Mouse (Mus musculus): Measurements from ENCODE around the gene Ifitm3. TPM values are rescaled to one million over a fixed set of nuclear protein-coding genes. Genes with fewer than 3 reads are reported as not detected.
"Not testable (repeated sequence)": the region's sequence is repeated elsewhere in the genome, so short reads cannot be mapped to it uniquely, and the experiment has no call there.

Ifitm3 gene
- polyA plus RNA-seq, 1 experiment from 2014 or later, result 164 TPM

DNA sequence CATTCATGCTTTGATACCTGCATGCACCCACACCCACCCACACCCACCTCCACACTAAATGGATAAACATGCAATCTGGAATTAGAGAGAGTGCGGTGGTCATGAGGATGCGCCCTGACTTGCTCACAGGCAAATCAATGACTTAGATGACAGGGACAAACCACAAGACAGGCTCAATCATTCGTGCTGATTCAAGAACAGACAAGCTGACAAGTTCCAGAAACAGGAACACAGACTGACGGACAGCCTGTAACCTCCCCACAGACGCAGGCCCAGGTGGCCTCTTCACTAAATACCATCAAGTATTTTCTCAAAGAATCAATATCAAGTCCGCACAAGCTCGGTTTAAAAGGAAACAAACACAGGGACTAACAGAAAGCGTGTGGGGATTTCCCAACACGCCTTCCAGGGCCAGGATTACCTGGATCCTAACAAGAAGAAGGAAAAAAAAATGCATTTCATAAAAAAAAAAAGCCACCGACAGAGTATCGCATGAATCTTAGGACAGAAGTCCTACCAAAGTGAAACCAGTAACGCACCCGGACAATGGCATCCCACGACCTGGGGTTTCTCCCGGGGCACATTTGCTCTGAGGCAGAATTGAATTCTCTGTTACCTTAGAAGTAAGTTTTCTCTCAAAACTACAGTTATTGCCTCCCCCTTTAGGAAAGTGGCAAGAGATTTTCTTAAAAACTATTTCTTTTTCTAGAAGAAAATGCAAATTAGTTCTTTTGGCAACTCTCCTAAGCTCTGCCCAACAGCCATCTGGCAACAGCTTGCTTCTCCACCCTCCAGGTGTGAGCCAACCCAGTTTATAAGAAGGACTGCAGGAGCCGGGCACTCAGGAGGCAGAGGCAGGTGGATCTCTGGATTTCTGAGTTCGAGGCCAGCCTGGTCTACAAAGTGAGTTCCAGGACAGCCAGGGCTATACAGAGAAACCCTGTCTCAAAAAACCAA lies 23.1 kb downstream of the Ifitm3 start:
- Histone ChIP-seq H3K9ac (no peak overlapping the region), H3K36me3 (ENCODE audit: insufficient read depth) (no peaks in the 10 kb centered on the region), H3K4me1 (ENCODE audit: insufficient read depth) (no peaks in the 10 kb centered on the region), H3K27me3 (ENCODE audit: insufficient read depth, low read length) (no peaks in the 10 kb centered on the region), H3K9me3 (ENCODE audit: low read depth, low read length) (no peaks in the 10 kb centered on the region), H3K4me2 (no peak overlapping the region), H3K27ac (ENCODE audit: low read depth) (no peak overlapping the region), H3K4me3 (ENCODE audit: low read depth, low read length) (no peak overlapping the region)
- no peak for ATAC-seq (ENCODE audit: insufficient read depth)
- DNase-seq, result no peak
- no peak for TF ChIP-seq CTCF (IDR thresholded peaks at IDR 0.05; ENCODE audit: low read depth)
- 77% methylated on average over 17 of the region's 17 CpGs for WGBS

DNA sequence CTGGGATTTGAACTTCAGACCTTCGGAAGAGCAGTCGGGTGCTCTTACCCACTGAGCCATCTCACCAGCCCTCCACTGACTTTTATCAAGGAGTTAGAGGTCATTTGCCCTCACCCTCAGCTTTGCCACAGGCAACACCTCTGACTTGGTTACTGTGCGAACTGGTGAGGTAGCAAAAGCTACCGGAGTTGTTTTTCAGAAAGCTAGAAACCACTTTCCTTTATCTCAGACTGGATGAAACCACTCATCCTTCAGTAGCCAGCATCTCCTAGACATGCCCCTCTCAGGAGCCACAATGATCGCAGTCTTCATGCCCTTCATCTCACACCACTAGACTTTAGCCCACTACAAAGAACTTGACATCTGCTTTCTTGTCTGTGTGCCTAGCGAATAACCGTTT lies 27.6 kb downstream of the Ifitm3 start:
- no peak overlapping the region for H3K9ac ChIP-seq
- H3K36me3 ChIP-seq (ENCODE audit: insufficient read depth), result no peaks in the 10 kb centered on the region
- no peak for ATAC-seq (ENCODE audit: insufficient read depth)
- WGBS, result 80% methylated on average over 7 of the region's 7 CpGs
- H3K4me2 ChIP-seq, result no peak overlapping the region
- no peaks in the 10 kb centered on the region for H3K9me3 ChIP-seq (ENCODE audit: low read depth, low read length)
- no peaks in the 10 kb centered on the region for H3K4me1 ChIP-seq (ENCODE audit: insufficient read depth)
- TF ChIP-seq CTCF (IDR thresholded peaks at IDR 0.05; ENCODE audit: low read depth), result no peak
- H3K4me3 ChIP-seq (ENCODE audit: low read depth, low read length), result no peak overlapping the region
- DNase-seq, result no peak
- H3K27me3 ChIP-seq (ENCODE audit: insufficient read depth, low read length), result no peaks in the 10 kb centered on the region
- no peak overlapping the region for H3K27ac ChIP-seq (ENCODE audit: low read depth)

DNA sequence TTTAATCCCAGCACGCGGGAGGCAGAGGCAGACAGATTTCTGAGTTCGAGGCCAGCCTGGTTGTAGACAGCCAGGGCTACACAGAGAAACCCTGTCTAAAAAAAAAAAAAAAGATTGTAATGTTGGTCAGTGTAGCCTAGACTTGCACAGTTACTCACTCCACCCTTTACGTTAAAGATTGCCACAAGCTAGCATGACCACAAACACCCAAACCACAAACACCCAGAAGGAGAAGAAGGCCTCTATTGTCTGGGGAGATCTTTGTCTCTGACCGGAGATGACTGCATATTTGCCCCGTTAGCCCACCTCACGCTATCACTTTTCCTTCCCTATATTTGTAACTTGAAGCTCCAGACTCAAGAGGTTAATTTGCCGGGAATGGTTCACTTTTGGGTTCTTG lies 28.9 kb downstream of the Ifitm3 start:
- no peak overlapping the region for H3K4me3 ChIP-seq (ENCODE audit: low read depth, low read length)
- no peak overlapping the region for H3K4me2 ChIP-seq
- no peaks in the 10 kb centered on the region for H3K36me3 ChIP-seq (ENCODE audit: insufficient read depth)
- WGBS, result 89% methylated on average over 8 of the region's 8 CpGs
- no peaks in the 10 kb centered on the region for H3K27me3 ChIP-seq (ENCODE audit: insufficient read depth, low read length)
- no peak overlapping the region for H3K27ac ChIP-seq (ENCODE audit: low read depth)
- no peaks in the 10 kb centered on the region for H3K9me3 ChIP-seq (ENCODE audit: low read depth, low read length)
- no peaks in the 10 kb centered on the region for H3K4me1 ChIP-seq (ENCODE audit: insufficient read depth)
- no peak overlapping the region for H3K9ac ChIP-seq
- no peak for ATAC-seq (ENCODE audit: insufficient read depth)
- TF ChIP-seq CTCF (IDR thresholded peaks at IDR 0.05; ENCODE audit: low read depth), result no peak
- DNase-seq, result no peak

DNA sequence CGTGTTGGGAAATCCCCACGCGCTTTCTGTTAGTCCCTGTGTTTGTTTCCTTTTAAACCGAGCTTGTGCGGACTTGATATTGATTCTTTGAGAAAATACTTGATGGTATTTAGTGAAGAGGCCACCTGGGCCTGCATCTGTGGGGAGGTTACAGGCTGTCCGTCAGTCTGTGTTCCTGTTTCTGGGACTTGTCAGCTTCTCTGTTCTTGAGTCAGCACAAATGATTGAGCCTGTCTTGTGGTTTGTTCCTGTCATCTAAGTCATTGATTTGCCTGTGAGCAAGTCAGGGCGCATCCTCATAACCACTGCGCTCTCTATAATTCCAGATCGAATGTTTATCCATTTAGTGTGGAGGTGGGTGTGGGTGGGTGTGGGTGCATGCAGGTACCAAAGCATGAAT lies 33.9 kb downstream of the Ifitm3 start:
- H3K4me3 ChIP-seq (ENCODE audit: low read depth, low read length); H3K4me2 ChIP-seq; DNase-seq; H3K9me3 ChIP-seq (ENCODE audit: low read depth, low read length); H3K36me3 ChIP-seq (ENCODE audit: insufficient read depth); H3K4me1 ChIP-seq (ENCODE audit: insufficient read depth); ATAC-seq (ENCODE audit: insufficient read depth); H3K9ac ChIP-seq; H3K27me3 ChIP-seq (ENCODE audit: insufficient read depth, low read length); H3K27ac ChIP-seq (ENCODE audit: low read depth): not testable (repeated sequence)
- WGBS, result 84% methylated on average over 9 of the region's 9 CpGs

DNA sequence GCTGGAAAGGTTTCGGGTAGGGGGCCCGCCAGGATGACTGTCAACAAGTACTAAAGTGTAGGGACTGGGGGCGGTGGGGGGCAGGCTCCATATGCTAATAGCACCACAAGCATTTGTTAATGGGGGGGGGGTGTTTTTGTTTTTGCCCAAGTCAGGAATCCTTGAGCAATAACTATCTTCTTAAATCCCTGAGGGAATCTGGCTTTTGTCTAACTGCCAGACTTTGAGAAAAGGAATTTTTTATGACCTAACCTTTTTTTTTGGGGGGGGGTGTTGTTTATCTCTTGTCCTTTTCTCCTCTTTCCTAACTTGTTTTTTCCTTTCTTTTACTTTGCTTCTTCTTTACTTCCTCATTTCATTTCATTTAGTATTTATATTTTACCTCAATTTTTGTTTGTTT lies 35.1 kb downstream of the Ifitm3 start:
- H3K36me3 ChIP-seq (ENCODE audit: insufficient read depth), result no peaks in the 10 kb centered on the region
- 26% methylated on average over 3 of the region's 3 CpGs for WGBS
- DNase-seq, result no peak
- no peak overlapping the region for H3K4me2 ChIP-seq
- H3K9me3 ChIP-seq (ENCODE audit: low read depth, low read length), result no peaks in the 10 kb centered on the region
- no peak overlapping the region for H3K9ac ChIP-seq
- H3K4me3 ChIP-seq (ENCODE audit: low read depth, low read length), result no peak overlapping the region
- no peaks in the 10 kb centered on the region for H3K27me3 ChIP-seq (ENCODE audit: insufficient read depth, low read length)
- no peak for TF ChIP-seq CTCF (IDR thresholded peaks at IDR 0.05; ENCODE audit: low read depth)
- H3K27ac ChIP-seq (ENCODE audit: low read depth), result no peak overlapping the region
- ATAC-seq (ENCODE audit: insufficient read depth), result no peak
- H3K4me1 ChIP-seq (ENCODE audit: insufficient read depth), result 0 out of 2 replicates have a peak, but pooled peaks cover 4% of the 10 kb centered on the region

DNA sequence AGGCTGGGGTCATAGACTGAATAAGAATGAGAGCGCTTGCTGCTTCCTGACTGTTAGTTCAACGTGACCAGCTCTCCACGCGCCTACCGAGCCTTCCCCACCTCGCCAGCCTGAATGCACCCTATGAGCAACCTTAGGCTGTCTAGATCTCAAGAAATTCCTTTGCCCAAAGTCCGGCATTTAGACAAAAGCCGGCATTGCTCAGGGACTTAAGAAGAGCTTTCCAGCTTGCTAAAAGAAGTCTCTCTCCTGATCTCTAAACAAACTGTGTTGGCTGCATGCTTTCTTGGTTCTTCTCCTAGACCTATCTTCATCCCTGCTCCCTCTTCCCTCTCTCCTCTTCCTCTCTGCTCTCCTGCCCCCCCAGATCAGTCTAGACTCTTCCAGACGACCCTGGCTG lies 35.6 kb downstream of the Ifitm3 start:
- H3K27me3 ChIP-seq (ENCODE audit: insufficient read depth, low read length), result no peaks in the 10 kb centered on the region
- H3K9ac ChIP-seq, result no peak overlapping the region
- no peak for TF ChIP-seq CTCF (IDR thresholded peaks at IDR 0.05; ENCODE audit: low read depth)
- H3K4me2 ChIP-seq, result no peak overlapping the region
- WGBS, result 20% methylated on average over 9 of the region's 9 CpGs
- DNase-seq, result no peak
- 0 out of 2 replicates have a peak, but pooled peaks cover 4% of the 10 kb centered on the region for H3K4me1 ChIP-seq (ENCODE audit: insufficient read depth)
- H3K9me3 ChIP-seq (ENCODE audit: low read depth, low read length), result no peaks in the 10 kb centered on the region
- H3K36me3 ChIP-seq (ENCODE audit: insufficient read depth), result no peaks in the 10 kb centered on the region
- no peak overlapping the region for H3K27ac ChIP-seq (ENCODE audit: low read depth)
- H3K4me3 ChIP-seq (ENCODE audit: low read depth, low read length), result no peak overlapping the region
- ATAC-seq (ENCODE audit: insufficient read depth), result no peak

- Histone ChIP-seq H3K36me3 (ENCODE audit: insufficient read depth) (no peaks in the 10 kb centered on the region), H3K27me3 (ENCODE audit: insufficient read depth, low read length) (no peaks in the 10 kb centered on the region), H3K4me3 (ENCODE audit: low read depth, low read length) (no peak overlapping the region), H3K4me1 (ENCODE audit: insufficient read depth) (0 out of 2 replicates have a peak, but pooled peaks cover 7% of the 10 kb centered on the region), H3K27ac (ENCODE audit: low read depth) (no peak overlapping the region; the same call in 1 of the 2 replicates), H3K9ac (no peak overlapping the region), H3K4me2 (no peak overlapping the region), H3K9me3 (ENCODE audit: low read depth, low read length) (no peaks in the 10 kb centered on the region)
- 45% methylated on average over 14 of the region's 14 CpGs for WGBS
- no peak for TF ChIP-seq CTCF (IDR thresholded peaks at IDR 0.05; ENCODE audit: low read depth)
- ATAC-seq (ENCODE audit: insufficient read depth), result no peak
- DNase-seq, result no peak
These were observed 37.0 kb downstream of the Ifitm3 start for GRCm38 (mm10) chr7:140973396-140974165.

All from lung, embryonic 14.5 days (tissue).